Mouse (Mus musculus): ENCODE data around the gene Fes. TPM values are rescaled to one million over a fixed set of nuclear protein-coding genes. Genes with fewer than 3 reads are reported as not detected.
A peak's percentile ranks its signal among the peaks of the same experiment; 100 is the strongest.

Gene Fes
- total and polyA plus RNA-seq, 3 experiments: 2.7 to 6.6 TPM; not detected in 1

DNA sequence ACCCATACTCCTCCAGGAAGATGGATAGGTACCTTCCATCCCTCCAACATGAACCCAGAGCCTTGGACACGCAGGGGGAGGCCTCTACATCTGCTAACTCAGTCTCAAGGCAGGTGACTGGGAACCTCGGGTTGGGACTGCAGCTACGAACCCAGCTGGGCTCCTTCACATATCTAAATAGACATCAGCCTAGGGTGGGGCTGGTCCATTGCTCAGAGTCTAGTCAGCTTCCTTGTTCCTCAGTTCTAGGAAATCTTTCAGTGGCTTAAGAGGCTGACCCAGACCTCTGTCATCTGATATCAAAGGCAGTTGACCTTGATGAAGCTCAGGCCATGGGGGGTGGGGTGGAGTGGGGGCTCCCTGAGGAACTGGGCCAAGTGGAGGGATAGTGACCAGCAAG, 31.5 kb upstream of the Fes start (continued):
- TF ChIP-seq TCF12 (IDR thresholded peaks at IDR 0.05; ENCODE audit: low read depth, low read length) (no peak; the same call in 1 of the 2 replicates), GABPA (IDR thresholded peaks at IDR 0.05; ENCODE audit: low read depth, low read length) (no peak), MAZ (IDR thresholded peaks at IDR 0.05; ENCODE audit: low read depth, low read length) (0 out of 2 replicates have a peak, but pooled peaks have one; percentile 52), ZC3H11A (IDR thresholded peaks at IDR 0.05; ENCODE audit: low read depth, low read length) (no peak), RCOR1 (IDR thresholded peaks at IDR 0.05; ENCODE audit: low read depth, low read length) (no peak)

- Histone ChIP-seq H3K9me3 (replicated peaks; ENCODE audit: insufficient read depth, low read length) (no peaks in the 10 kb centered on the region), H3K9ac (ENCODE audit: control insufficient read depth, low read depth, low read length, poor library complexity, severe bottlenecking) (no peak overlapping the region), H3K4me3 (ENCODE audit: control insufficient read depth in 1 of 2, insufficient read depth in 1 of 2, low read depth in 2 of 2, low read length in 2 of 2) (no peak overlapping the region), H3K27ac (ENCODE audit: control insufficient read depth, low read depth, low read length) (peak overlapping the region; percentile 57), H3K79me2 (ENCODE audit: control insufficient read depth, insufficient read depth, low read length, poor library complexity) (no peaks in the 10 kb centered on the region), H3K36me3 (ENCODE audit: control insufficient read depth in 1 of 2, insufficient read depth in 2 of 2, low read length in 2 of 2) (peaks cover 0 to 41% of the 10 kb centered on the region in 2 experiments; a peak in 2 of 4 replicates), H3K27me3 (ENCODE audit: control insufficient read depth in 1 of 2, insufficient read depth in 2 of 2, low read length in 2 of 2) (no peaks in the 10 kb centered on the region), H3K4me1 (ENCODE audit: control insufficient read depth in 1 of 2, insufficient read depth in 2 of 2, low read length in 2 of 2) (peaks cover 17 to 58% of the 10 kb centered on the region in 2 experiments)
- DNase-seq (ENCODE audit: low read depth, low spot score): no peak
- TF ChIP-seq POLR2A (IDR thresholded peaks at IDR 0.05; ENCODE audit: control insufficient read depth in 1 of 2, insufficient read depth in 1 of 2, low read depth in 1 of 2, low read length in 2 of 2, poor library complexity in 1 of 2) (no peak), GABPA (IDR thresholded peaks at IDR 0.05; ENCODE audit: low read depth, low read length) (no peak), CHD1 (IDR thresholded peaks at IDR 0.05; ENCODE audit: low read depth, low read length) (no peak), MYB (IDR thresholded peaks at IDR 0.05; ENCODE audit: low read depth, low read length) (no peak), POLR2AphosphoS5 (IDR thresholded peaks at IDR 0.05; ENCODE audit: borderline replicate concordance, low read depth, low read length) (no peak)
Measured at GRCm38 (mm10) chr7:80418036-80418435, 30.3 kb upstream of the Fes start.

- Histone ChIP-seq H3K9ac (ENCODE audit: control insufficient read depth, low read depth, low read length, poor library complexity, severe bottlenecking) (no peak overlapping the region), H3K9me3 (replicated peaks; ENCODE audit: insufficient read depth, low read length) (no peaks in the 10 kb centered on the region), H3K27ac (ENCODE audit: control insufficient read depth, low read depth, low read length) (peak overlapping the region; percentile 57), H3K27me3 (ENCODE audit: control insufficient read depth in 1 of 2, insufficient read depth in 2 of 2, low read length in 2 of 2) (no peaks in the 10 kb centered on the region), H3K36me3 (ENCODE audit: control insufficient read depth in 1 of 2, insufficient read depth in 2 of 2, low read length in 2 of 2) (peaks cover 0 to 41% of the 10 kb centered on the region in 2 experiments; a peak in 2 of 4 replicates), H3K79me2 (ENCODE audit: control insufficient read depth, insufficient read depth, low read length, poor library complexity) (no peaks in the 10 kb centered on the region), H3K4me3 (ENCODE audit: control insufficient read depth in 1 of 2, insufficient read depth in 1 of 2, low read depth in 2 of 2, low read length in 2 of 2) (no peak overlapping the region), H3K4me1 (ENCODE audit: control insufficient read depth in 1 of 2, insufficient read depth in 2 of 2, low read length in 2 of 2) (peaks cover 17 to 57% of the 10 kb centered on the region in 2 experiments)
- TF ChIP-seq CHD1 (IDR thresholded peaks at IDR 0.05; ENCODE audit: low read depth, low read length): no peak
- TF ChIP-seq SMC3 (IDR thresholded peaks at IDR 0.05; ENCODE audit: low read depth, low read length): no peak
- no peak for TF ChIP-seq MYB (IDR thresholded peaks at IDR 0.05; ENCODE audit: low read depth, low read length)
- no peak for DNase-seq (ENCODE audit: low read depth, low spot score)
Measured at GRCm38 (mm10) chr7:80417601-80418000, 29.9 kb upstream of the Fes start.

GRCm38 (mm10) chr7:80416969-80417368, 29.2 kb upstream of the Fes start:
- no peaks in the 10 kb centered on the region for H3K27me3 ChIP-seq (ENCODE audit: control insufficient read depth in 1 of 2, insufficient read depth in 2 of 2, low read length in 2 of 2)
- DNase-seq (ENCODE audit: low read depth, low spot score): peak; percentile 74
- peak overlapping the region; percentile 65 for H3K27ac ChIP-seq (ENCODE audit: control insufficient read depth, low read depth, low read length)
- no peaks in the 10 kb centered on the region for H3K9me3 ChIP-seq (replicated peaks; ENCODE audit: insufficient read depth, low read length)
- peaks cover 0 to 41% of the 10 kb centered on the region in 2 experiments; a peak in 2 of 4 replicates for H3K36me3 ChIP-seq (ENCODE audit: control insufficient read depth in 1 of 2, insufficient read depth in 2 of 2, low read length in 2 of 2)
- H3K4me3 ChIP-seq (ENCODE audit: control insufficient read depth in 1 of 2, insufficient read depth in 1 of 2, low read depth in 2 of 2, low read length in 2 of 2): no peak overlapping the region
- H3K9ac ChIP-seq (ENCODE audit: control insufficient read depth, low read depth, low read length, poor library complexity, severe bottlenecking): 0 out of 2 replicates have a peak overlapping the region, but pooled peaks have one; percentile 9
- no peaks in the 10 kb centered on the region for H3K79me2 ChIP-seq (ENCODE audit: control insufficient read depth, insufficient read depth, low read length, poor library complexity)
- peaks cover 17 to 51% of the 10 kb centered on the region in 2 experiments for H3K4me1 ChIP-seq (ENCODE audit: control insufficient read depth in 1 of 2, insufficient read depth in 2 of 2, low read length in 2 of 2)
- TF ChIP-seq TBP (IDR thresholded peaks at IDR 0.05; ENCODE audit: low read depth, low read length) (no peak), MYC (IDR thresholded peaks at IDR 0.05; ENCODE audit: low read depth, low read length) (no peak), EP300 (IDR thresholded peaks at IDR 0.05; ENCODE audit: low read depth in 1 of 2, low read length in 2 of 2) (peak; percentile 78 to 80), MAFK (IDR thresholded peaks at IDR 0.05; ENCODE audit: borderline replicate concordance, low read depth, low read length) (peak; percentile 51; the same call in 1 of the 2 replicates), KAT2A (conservative IDR thresholded peaks at IDR 0.05; ENCODE audit: low read depth, low read length) (no peak), UBTF (IDR thresholded peaks at IDR 0.05; ENCODE audit: borderline replicate concordance, insufficient read depth, low read depth, low read length) (no peak), HCFC1 (IDR thresholded peaks at IDR 0.05; ENCODE audit: low read depth, low read length) (0 out of 2 replicates have a peak, but pooled peaks have one; percentile 23), ZMIZ1 (IDR thresholded peaks at IDR 0.05; ENCODE audit: low read depth, low read length) (no peak), RAD21 (IDR thresholded peaks at IDR 0.05; ENCODE audit: low read depth, low read length) (no peak), USF1 (IDR thresholded peaks at IDR 0.05; ENCODE audit: low read depth, low read length) (no peak), CTCF (IDR thresholded peaks at IDR 0.05 in 2 of 3, conservative IDR thresholded peaks at IDR 0.05 in 1 of 3; ENCODE audit: control insufficient read depth in 1 of 3, insufficient read depth in 1 of 3, low read depth in 2 of 3, low read length in 3 of 3, poor library complexity in 1 of 3, severe bottlenecking in 1 of 3) (no peak), NELFE (IDR thresholded peaks at IDR 0.05; ENCODE audit: low read depth, low read length) (no peak), MXI1 (IDR thresholded peaks at IDR 0.05; ENCODE audit: low read depth, low read length) (no peak), USF2 (IDR thresholded peaks at IDR 0.05; ENCODE audit: borderline replicate concordance in 1 of 2, insufficient read depth in 1 of 2, low read depth in 1 of 2, low read length in 2 of 2) (no peak)

All from MEL (cell line).